Mouse (Mus musculus) adrenal gland, adult (tissue): ENCODE measurements around the gene Ttc28.

Experiments used
- DNase-seq, 2 experiments: peaks; one replicate each; pipeline ENCODE4 v3.0.0; 2022 to 2023; ENCODE audit warnings: low spot score in 1 of 2; ENCODE audit not compliant: inconsistent age in 2 of 2

Gene Ttc28

DNA sequence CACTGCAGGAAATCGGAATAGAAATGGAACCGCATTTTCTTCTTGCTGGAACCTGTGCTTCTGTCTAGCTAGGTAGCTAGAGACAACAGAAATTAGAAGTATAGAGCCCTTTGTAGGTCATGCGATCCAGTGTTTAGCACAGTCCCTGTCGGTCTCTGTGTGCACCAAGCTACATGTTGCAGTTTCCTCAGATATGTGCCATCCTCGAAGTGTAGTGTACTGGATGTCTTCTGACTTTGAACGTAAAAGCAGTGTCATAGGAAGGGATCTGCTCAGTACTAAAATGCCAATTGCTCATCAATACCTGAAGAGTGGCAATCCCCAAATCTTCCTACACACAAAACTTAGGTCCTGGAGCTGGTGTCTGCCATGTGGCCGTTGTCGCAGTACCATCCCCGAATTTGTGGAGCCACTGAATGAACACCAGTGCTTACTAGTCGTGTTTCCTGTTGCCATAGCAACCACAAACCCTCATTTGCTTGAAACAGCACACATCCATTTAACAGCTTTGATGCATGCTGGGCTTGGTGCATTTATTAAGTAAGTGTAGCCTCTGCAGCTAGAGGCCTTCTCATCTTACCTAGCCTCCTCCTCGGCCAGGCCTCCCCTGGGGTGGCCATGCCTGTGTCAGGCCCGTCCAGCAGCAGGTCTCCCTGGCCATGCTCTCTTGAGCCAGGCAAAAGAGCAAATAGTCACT lies 243.6 kb downstream of the Ttc28 start:
- peak in 1 of 2 experiments; percentile 48 for DNase-seq

DNA sequence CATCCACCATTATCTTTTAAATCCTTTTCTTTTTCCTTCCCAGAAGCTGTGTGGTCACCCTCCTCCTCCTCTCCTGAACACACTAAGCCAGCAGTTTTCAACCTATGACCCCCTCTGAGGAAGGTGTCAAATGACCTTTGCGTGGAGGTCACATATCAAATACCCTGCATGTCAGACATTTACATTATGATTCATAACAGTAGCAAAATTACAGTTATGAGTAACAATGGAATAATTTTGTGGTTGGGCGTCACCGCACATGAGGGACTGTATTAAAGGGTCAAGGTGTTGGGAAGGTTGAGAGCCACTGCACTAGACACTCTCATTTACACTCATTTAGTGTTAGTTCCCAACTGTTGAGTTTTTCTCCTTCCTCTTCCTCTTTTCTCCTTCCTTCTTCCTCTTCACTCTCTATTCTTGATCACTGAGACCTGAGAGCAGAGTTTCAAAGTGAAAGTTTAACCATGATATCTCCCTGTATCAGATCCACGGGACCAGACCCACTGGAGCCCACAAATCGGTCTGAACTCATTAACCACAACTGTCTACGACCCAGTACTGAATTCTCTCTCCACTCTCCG lies 245.1 kb downstream of the Ttc28 start:
- DNase-seq, result no peak

DNA sequence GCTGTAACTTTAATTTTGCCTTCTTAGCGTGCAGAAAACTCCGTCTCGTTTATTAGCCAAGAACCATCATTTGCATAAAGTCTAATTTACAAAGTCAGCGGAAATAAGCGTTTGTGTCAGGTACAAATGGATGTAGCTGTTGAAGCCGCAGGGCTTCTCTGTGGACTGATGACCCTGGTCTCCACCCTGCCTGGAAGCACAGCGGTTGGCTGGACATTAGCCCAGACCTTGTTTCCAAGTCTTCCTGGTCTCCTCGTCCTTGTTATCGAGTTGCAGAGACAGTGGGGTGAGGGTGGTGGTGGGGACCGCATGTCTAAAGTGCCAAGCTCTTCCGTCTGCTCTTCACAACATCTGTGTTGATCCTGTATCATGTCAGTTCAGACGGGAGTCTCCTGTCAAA lies 246.1 kb downstream of the Ttc28 start:
- no peak for DNase-seq

DNA sequence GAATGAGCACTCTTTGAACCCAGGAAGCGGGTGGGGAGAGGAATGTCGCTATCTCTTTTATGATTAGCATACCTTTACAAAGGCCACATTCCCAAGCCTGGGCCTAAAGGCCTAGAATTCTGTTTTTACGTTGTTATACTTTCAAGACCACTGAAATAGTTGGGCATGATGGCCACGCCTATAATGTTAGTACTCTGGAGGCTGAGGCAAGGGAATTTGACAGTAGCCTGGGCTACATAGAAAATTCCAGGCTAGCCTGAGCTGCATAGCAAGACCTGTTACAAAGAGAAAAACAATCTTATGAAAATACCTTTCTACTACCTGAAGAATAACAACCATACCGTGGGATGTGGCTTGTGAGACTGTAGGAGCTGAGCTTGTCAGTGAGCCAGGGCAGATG lies 248.2 kb downstream of the Ttc28 start:
- no peak for DNase-seq

DNA sequence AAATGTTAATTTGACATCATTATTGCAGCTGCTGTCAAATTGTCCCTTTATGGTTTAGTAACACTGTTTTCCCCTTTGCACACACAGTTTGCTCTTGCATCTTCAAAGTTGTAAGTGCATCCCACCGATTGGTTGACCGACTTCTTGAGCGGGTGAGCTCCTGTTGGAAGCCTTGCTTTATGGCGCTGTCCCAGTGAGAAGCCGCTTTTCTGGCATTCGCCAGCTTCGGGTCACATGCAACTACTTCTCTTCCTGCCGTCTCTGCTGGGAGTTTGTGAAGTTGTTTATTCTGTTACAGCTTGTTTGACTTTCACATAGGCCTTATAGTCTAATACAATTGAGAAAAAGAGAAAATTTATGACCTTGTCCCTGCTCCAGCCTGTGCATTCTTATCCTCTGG lies 250.5 kb downstream of the Ttc28 start:
- no peak for DNase-seq

DNA sequence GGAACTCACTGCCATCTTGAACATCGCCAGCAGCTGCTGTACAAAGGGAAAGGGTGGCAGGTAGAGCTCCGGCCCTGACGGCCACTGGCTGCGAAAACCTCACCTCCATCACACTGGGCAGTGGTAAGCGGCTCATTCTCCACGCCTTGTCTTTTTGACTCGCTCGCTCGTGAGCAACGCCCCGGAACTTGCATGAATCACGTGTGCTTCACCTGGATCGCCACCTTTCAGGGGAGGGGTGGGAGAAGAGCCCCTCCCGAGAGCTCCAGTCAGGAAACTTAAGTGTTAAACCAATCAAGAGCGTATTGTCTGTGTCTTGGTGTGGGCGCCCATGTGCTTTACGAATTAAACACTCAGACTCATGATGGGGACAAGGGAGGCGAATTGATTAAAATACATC lies 252.0 kb downstream of the Ttc28 start:
- no peak for DNase-seq

DNA sequence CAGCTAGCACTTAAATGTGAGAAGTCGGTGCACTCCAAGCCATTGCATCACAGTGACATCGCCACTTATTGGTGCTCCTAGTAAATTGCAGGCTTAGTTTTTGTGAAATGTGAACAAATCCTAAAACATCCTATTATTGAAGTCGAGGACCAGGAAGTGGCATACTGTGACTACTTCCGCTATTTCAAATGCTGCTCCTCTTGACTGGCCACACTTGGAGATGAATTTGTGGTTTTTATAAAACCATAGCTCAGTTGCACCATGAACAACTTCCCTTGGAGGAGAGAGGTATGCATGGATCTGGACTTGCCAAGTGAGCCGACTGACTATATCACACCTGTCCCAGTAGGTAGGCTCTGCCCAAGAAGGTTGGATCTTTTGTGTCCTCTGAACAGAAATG lies 253.5 kb downstream of the Ttc28 start:
- no peak for DNase-seq

DNA sequence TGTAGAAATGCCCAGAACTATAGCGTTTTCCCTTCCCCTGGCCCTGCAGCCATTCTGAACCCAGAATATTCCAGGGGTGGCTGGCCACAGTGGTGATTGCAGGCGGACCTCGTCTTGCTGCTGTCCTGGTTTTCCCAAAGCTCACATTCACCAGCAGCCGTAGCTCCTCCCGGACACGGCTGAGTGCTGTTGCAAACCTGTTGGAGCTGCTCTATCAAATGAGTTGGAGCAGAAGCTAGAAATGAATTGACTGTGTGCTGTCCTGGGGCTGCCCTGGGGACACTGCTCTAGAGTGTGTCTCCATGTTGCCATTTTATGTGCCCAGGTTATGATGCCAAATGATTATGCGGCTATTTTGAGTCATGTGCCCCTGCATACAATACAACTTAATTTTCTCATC lies 254.2 kb downstream of the Ttc28 start:
- DNase-seq, result no peak

DNA sequence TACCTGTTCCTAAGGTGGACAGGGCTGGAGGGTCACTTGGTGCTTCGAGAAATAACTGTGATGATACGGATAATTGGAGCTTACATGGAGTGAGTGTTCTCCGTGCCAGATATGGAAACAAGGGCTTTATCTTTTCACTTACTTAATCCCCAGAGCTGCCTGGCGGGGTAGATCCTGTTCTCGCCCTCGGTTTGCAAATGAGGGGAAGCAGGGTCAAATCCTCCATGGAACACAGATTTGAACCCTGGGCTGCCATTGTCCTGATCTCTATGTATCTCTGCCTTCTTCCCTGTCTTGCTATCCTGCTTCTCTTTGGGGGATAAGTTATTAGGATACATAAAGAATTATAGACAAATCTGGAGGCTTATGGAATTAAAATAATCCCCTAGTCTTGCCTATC lies 257.7 kb downstream of the Ttc28 start:
- no peak for DNase-seq

DNA sequence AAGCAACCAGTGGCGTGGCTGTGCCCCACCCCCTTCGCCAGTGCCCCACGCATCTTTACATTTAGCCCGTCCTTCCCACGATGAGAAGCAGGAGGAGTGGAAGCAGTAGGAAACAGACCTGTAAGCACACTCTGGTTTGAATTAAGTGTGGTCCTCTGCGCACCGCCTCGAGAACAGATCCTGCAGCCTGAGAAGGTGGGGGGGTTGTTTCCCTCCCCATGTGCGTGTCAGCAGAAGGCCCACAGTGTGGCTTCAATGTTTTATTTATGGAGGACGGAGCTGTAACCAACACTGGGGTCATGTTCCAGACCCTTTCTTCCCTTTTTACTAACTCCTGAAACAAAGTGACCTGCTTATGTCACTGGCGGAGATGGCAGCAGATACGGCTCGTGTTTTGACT lies 258.1 kb downstream of the Ttc28 start:
- no peak for DNase-seq

DNA sequence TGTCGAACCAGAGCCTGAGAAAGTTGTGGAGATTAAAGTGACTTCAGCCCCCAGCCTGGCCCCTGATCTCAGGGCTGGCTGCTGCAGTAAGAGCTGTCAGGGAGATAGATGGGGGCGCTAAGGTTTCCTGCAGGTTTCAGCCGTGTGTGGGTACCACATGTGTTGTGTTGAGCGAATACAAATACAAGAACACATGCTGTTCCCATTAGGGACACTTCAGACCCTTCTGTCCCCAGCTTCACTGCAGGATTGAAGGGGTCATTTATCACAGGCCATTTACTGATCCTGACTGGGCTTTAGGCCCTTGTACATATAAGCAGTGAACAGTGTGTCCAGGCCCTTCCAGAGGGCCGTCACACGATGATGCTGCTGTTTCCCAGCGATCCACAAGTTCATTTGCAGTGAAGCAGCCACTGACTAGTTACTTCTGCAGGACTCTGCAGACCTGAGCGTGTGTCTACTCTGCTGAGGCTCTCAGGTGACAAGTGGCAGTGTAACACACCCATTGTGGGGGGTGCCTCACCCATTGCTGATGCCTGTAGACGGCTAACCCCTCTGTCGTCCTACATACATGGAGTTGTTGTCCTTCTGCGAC lies 258.7 kb downstream of the Ttc28 start:
- DNase-seq, result no peak

DNA sequence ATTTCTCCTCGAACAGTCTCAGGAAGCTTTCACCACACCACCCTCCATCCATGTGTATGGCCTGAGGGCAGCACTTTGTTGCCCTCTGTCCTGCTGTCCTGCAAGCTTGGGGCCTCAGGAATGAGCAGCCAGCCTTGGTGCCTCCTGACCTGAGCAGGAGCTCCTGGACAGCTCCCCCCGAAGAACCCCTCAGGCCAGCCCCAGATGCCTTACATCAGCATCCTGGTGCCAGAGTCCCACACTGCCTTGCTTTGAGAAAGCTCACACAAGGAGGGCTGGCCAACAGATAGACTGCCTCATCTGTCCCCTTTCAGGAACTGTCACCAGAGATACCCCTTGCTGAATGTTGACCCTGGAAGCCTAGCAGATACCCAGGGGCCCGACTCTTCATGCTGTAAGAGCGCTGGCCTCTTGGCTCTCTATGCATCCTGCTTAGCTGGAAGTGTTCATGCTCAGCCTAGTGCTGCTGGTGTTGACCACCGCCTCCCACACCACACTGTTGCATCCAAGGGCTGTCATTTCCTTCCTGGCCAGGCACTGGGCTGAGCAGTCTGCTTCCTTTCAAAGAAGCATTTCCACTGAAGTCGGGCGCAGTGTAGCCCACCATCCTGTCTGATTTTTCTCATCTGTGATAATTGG lies 259.4 kb downstream of the Ttc28 start:
- peak in 1 of 2 experiments; percentile 54 for DNase-seq

DNA sequence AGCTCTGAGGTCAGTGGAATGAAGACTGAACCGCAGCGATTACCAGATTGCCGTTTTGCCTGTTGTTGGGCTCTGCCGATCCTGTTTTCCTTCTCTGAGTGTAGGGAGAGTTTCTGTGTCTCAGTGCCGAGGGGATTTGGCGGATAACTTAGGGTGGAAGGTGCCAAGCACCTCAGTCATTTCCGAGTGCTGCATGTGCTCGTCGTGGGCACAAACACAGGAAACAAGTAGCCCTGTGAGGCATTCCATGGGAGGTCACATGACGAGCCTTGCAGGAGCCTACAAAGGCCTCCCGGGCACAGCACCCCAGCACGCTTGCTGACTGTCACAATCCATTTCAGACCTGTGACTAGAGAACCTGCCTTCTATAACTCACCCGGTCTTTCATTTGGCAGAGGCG lies 260.0 kb downstream of the Ttc28 start:
- DNase-seq, result no peak

DNA sequence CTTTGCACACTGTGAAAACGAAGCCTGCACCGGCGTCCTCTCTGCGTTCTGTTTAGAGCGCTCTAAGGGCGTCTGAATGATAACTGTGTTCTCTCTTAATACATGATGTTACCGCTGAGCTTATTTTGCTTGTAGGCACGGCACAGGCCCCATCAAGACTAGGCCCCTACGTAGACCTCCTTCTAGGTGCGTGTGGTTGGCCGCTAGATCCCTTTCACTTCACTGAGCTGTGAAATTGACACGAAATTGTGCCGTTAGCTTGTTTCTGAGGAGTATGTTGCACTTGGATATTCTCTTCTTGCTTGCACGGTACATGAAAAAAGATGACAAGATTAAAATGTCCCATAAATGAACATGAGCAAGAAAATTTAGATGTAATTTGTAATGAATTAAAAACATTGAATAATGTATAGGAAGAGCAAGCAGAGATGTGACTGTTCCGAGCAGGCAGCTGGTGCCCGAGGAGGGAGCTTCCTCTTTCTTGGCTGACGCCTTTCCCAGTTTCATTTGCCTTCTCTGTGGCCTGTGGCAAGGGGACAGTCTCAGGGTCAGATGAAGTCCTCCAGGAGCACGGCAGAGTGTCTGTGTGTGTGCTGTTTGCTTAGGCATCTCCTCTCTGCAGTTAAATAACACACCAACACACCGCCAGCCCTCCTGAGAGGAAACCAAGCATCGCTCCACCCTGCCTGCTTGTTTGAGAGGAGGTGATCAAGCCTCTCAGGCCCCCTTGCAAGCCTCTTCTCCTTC lies 261.7 kb downstream of the Ttc28 start:
- no peak for DNase-seq

DNA sequence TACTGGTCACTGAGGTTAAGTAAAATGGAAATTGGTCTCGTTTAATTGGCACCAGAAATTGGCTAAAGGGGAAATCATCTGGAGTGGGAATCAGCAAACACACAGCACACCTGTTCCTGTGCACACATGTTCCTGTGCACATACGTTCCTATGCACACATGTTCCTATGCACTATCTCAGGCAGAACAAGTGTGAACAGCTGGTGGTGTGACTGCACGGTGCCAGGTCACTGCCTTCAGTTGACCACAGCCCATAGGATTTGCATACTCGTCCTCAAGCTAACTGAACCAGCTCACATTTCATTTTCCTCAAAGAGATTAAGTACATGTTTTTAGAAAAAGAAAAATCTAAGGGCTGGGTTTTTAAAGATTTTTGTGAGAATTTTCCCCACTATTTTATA lies 263.2 kb downstream of the Ttc28 start:
- DNase-seq, result no peak

DNA sequence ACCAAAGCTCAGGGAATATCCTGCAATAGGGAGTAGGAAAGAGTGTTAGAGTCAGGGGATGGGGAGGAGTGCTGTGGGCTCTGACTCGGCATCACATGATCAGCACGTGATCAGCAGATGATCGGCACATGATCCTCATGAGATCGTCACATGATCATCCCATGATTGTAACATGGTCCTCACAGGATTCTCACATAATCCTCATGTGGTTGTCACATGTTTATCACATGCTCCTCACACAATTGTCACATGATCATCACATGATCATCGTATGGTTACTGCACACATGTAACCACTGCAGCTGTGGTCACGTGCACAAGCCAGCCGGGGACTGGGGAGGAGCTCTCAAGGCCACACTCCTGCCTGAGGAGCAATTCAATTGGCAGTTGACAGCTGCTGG lies 264.8 kb downstream of the Ttc28 start:
- no peak for DNase-seq

DNA sequence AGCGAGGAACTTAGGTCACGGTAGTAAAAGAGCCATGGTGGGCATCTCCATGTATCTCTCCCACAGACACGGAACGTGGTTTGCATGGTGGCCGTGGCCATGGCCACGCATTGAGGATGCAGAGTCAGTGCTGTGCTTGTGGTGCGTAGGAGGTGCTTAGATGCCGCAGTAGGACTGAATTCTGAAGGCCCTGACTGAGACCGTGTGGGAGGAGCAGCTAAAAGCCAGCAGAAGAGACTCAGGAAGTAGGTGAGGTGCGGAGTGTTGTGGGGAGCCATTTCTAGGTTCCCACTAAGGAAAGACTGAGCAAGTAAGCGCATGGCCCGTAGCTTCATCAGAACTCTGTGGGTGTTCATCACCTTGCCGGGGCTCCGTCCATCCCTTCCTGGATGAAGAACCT lies 271.0 kb downstream of the Ttc28 start:
- no peak for DNase-seq

DNA sequence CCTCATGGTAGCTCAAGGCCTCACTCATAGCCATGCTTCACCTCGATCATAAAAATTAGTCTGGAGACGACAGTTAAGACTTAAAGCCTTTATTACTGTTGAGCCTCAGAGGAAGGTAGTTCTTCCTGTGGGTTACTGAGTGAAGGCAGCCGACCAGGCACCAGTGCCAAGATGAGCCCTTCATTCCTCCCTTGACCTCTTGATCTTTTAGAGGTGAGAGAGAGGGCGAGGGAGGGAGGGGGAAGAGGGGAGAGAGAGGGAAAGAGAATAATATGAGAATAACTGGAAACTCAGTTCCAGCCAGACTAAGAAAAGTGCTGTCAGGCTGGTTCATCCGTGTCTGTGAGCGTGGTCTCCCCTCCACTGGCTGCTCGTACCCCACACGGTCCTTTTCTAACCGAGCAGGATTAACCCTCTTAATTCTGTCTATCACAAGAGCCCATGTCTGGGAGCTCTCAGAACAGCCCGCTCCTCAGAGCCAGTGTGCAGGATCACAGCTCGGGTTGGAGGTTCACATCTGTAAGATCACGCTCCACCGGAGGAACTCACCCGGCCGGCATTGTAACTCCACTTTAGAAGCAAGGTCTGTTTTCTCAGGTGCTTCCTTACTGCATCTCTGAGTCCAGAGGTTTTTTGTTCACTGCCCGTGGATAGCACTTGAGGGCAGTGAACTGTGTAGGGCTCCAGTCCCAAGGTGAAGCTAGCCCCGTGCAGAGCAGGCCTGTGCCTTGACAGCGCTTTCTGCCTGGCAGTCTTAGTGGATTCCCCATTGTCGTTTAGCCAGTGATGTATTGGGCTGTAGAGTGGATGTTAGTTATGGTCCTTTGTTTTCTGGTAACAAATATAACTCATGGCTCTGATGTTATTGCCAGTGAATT lies 272.5 kb downstream of the Ttc28 start:
- peak in 1 of 2 experiments; percentile 50 for DNase-seq

DNA sequence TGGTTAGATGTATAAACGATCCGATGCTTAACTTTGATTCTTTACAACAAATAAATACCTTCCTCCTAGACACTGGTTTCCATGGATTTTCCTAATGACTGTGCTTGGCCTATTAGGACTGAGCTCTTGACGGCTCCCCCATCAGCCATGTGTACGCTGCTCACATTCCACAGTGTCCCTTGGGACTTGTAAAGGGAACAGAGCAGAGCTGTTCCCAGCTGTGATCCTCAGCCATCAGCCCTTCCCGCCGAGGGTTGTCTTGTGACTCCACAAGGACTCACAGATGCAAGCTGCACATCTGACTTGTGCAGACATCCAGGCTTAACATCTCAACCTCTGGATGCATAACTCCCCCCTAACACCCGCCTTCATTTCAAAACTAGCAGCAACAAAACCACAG lies 275.0 kb downstream of the Ttc28 start:
- DNase-seq, result no peak

DNA sequence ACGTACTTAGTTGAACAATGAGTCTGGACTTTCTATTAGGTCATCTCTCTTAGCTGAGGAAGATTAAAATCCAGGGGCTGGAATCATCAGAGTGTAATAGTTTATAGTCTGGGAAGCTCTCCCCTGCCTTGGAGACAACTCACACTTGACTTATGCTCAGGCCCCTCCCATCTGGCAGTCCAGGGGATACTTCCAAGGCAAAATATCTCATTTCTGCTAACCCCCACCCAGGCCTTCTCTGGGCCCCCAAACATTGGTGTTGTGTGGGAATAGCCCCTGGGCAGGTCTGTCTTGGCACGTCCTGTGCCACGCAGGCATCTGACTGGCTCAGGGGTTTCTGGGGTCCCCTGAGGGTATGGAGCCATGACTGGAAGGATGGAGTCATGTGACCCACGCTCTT lies 275.7 kb downstream of the Ttc28 start:
- DNase-seq, result no peak

DNA sequence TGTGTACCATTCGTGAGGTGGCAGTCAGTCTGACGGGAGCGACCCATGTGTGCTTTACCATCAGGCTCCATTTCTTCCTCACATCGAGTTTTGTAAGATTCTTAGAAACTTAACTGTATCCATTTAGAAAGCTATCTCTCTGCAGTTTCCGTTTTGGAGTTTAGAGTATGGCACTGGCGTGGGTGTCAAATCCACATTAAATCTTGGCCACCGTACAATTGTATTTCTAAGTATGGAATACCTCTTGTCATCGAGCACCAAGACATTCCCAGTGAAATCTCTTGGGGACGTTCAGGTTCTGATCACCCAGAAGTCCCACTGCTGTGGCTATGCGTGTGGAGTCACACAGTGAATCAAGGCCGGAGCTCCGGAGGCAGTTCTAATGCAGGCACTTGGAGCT lies 276.3 kb downstream of the Ttc28 start:
- no peak for DNase-seq
